Mouse (Mus musculus) MEL (cell line): ENCODE measurements at regions not wholly inside any gene's neighbourhood (a gene's known extent, or its start where the extent isn't known, plus 50 kb on each side); places are given as distances from the start of the nearest gene placed in this dataset.

ENCODE experiments used
- DNase-seq: peaks from one replicate; pipeline ENCODE4 v3.0.0; 2011; ENCODE audit warnings: low read depth, low spot score
- H3K27ac ChIP-seq: 2 replicates; pipeline ENCODE4 v1.5.1; 2012; ENCODE audit warnings: low read depth, mild to moderate bottlenecking, control low read depth, low read length, moderate library complexity; ENCODE audit not compliant: control insufficient read depth
- H3K27me3 ChIP-seq, 2 experiments: fragments of 150-350 bp in 1 of 2; sonication (generic) in 1 of 2; 2 replicates each; pipeline ENCODE4 v1.6.1; 2012; ENCODE audit warnings: low read length in 2 of 2, mild to moderate bottlenecking in 2 of 2, improper control_type of control experiment in 1 of 2, moderate library complexity in 1 of 2; ENCODE audit not compliant: insufficient read depth in 2 of 2, control insufficient read depth in 1 of 2
- H3K36me3 ChIP-seq, 2 experiments: 2 replicates each; pipeline ENCODE4 v1.6.1; 2012 to 2014; ENCODE audit warnings: low read length in 2 of 2, improper control_type of control experiment in 1 of 2, inconsistent platforms in 1 of 2, mild to moderate bottlenecking in 1 of 2; ENCODE audit not compliant: insufficient read depth in 2 of 2, control insufficient read depth in 1 of 2
- H3K4me1 ChIP-seq, 2 experiments: fragments of 150-350 bp in 1 of 2; sonication (generic) in 1 of 2; 2 replicates each; pipeline ENCODE4 v1.6.1; 2012; ENCODE audit warnings: low read length in 2 of 2, improper control_type of control experiment in 1 of 2, mild to moderate bottlenecking in 1 of 2; ENCODE audit not compliant: insufficient read depth in 2 of 2, control insufficient read depth in 1 of 2
- H3K4me3 ChIP-seq, 2 experiments: fragments of 150-350 bp in 1 of 2; sonication (generic) in 1 of 2; 2 replicates each; pipeline ENCODE4 v1.5.1; 2012; ENCODE audit warnings: low read depth in 2 of 2, low read length in 2 of 2, mild to moderate bottlenecking in 2 of 2, moderate library complexity in 2 of 2, control low read depth in 1 of 2, improper control_type of control experiment in 1 of 2; ENCODE audit not compliant: control insufficient read depth in 1 of 2, insufficient read depth in 1 of 2
- H3K79me2 ChIP-seq: 2 replicates; pipeline ENCODE4 v1.6.1; 2012; ENCODE audit warnings: mild to moderate bottlenecking, low read length, moderate library complexity; ENCODE audit not compliant: control insufficient read depth, poor library complexity, insufficient read depth
- H3K9ac ChIP-seq: 2 replicates; pipeline ENCODE4 v1.6.1; 2012; ENCODE audit warnings: low read depth, mild to moderate bottlenecking, control low read depth, low read length, moderate library complexity; ENCODE audit not compliant: control insufficient read depth, poor library complexity, severe bottlenecking
- H3K9me3 ChIP-seq: fragments of 150-350 bp; sonication (generic); replicated peaks from 2 replicates; pipeline ENCODE4 v1.6.1; 2012; ENCODE audit warnings: mild to moderate bottlenecking, low read length, improper control_type of control experiment, moderate library complexity; ENCODE audit not compliant: insufficient read depth
- CHD2 ChIP-seq: IDR thresholded peaks from 2 replicates; pipeline ENCODE4 v1.6.1; 2011; ENCODE audit warnings: low read length, improper control_type of control experiment
- E2F4 ChIP-seq: IDR thresholded peaks from 2 replicates; pipeline ENCODE4 v1.6.1; 2011; ENCODE audit warnings: low read depth, low read length, improper control_type of control experiment, borderline replicate concordance
- ELF1 ChIP-seq: IDR thresholded peaks from 2 replicates; pipeline ENCODE4 v1.6.1; 2014; ENCODE audit warnings: low read depth, mild to moderate bottlenecking, inconsistent platforms, low read length, improper control_type of control experiment, moderate library complexity
- EP300 ChIP-seq, 2 experiments: IDR thresholded peaks; 2 replicates each; pipeline ENCODE4 v1.6.1; 2011; ENCODE audit warnings: improper control_type of control experiment in 2 of 2, low read length in 2 of 2, low read depth in 1 of 2, mild to moderate bottlenecking in 1 of 2
- ETS1 ChIP-seq: IDR thresholded peaks from 2 replicates; pipeline ENCODE4 v1.6.1; 2012; ENCODE audit warnings: low read depth, mild to moderate bottlenecking, inconsistent platforms, low read length, improper control_type of control experiment, moderate library complexity
- GABPA ChIP-seq: IDR thresholded peaks from 2 replicates; pipeline ENCODE4 v1.6.1; 2012; ENCODE audit warnings: low read depth, mild to moderate bottlenecking, inconsistent platforms, low read length, improper control_type of control experiment, moderate library complexity
- KAT2A ChIP-seq: conservative IDR thresholded peaks from 2 replicates; pipeline ENCODE4 v1.6.1; 2012; ENCODE audit warnings: low read depth, low read length, improper control_type of control experiment, inconsistent platforms
- MAFK ChIP-seq: IDR thresholded peaks from 2 replicates; pipeline ENCODE4 v1.6.1; 2011; ENCODE audit warnings: low read depth, mild to moderate bottlenecking, low read length, improper control_type of control experiment, borderline replicate concordance
- MEF2A ChIP-seq: IDR thresholded peaks from 2 replicates; pipeline ENCODE4 v1.6.1; 2014; ENCODE audit warnings: low read depth, mild to moderate bottlenecking, inconsistent platforms, low read length, improper control_type of control experiment; ENCODE audit not compliant: poor library complexity, insufficient replicate concordance, severe bottlenecking; ENCODE audit errors: extremely low read depth
- MYB ChIP-seq: IDR thresholded peaks from 2 replicates; pipeline ENCODE4 v1.6.1; 2011; ENCODE audit warnings: mild to moderate bottlenecking, low read depth, low read length, improper control_type of control experiment
- MYC ChIP-seq: IDR thresholded peaks from 2 replicates; pipeline ENCODE4 v1.6.1; 2011; ENCODE audit warnings: low read depth, mild to moderate bottlenecking, low read length, improper control_type of control experiment, moderate library complexity
- RAD21 ChIP-seq: IDR thresholded peaks from 2 replicates; pipeline ENCODE4 v1.6.1; 2011; ENCODE audit warnings: mild to moderate bottlenecking, low read depth, low read length, improper control_type of control experiment
- RCOR1 ChIP-seq: IDR thresholded peaks from 2 replicates; pipeline ENCODE4 v1.6.1; 2012; ENCODE audit warnings: low read depth, mild to moderate bottlenecking, inconsistent platforms, low read length, improper control_type of control experiment
- SIN3A ChIP-seq: IDR thresholded peaks from 2 replicates; pipeline ENCODE4 v1.6.1; 2012; ENCODE audit warnings: low read length, improper control_type of control experiment, inconsistent platforms
- TCF12 ChIP-seq: IDR thresholded peaks from 2 replicates; pipeline ENCODE4 v1.6.1; 2014; ENCODE audit warnings: low read depth, mild to moderate bottlenecking, inconsistent platforms, low read length, improper control_type of control experiment, moderate library complexity
- USF1 ChIP-seq: IDR thresholded peaks from 2 replicates; pipeline ENCODE4 v1.6.1; 2014; ENCODE audit warnings: low read depth, mild to moderate bottlenecking, inconsistent platforms, low read length, improper control_type of control experiment, moderate library complexity
- USF2 ChIP-seq, 2 experiments: IDR thresholded peaks; 2 replicates each; pipeline ENCODE4 v1.6.1; 2011 to 2012; ENCODE audit warnings: improper control_type of control experiment in 2 of 2, low read length in 2 of 2, borderline replicate concordance in 1 of 2, inconsistent platforms in 1 of 2, low read depth in 1 of 2, mild to moderate bottlenecking in 1 of 2; ENCODE audit not compliant: insufficient read depth in 1 of 2

GRCm38 (mm10) chr4:55203731-55204710 lies 145.8 kb upstream of the Rad23b start:
- no peaks in the 10 kb centered on the region for H3K79me2 ChIP-seq
- no peaks in the 10 kb centered on the region for H3K9me3 ChIP-seq
- no peaks in the 10 kb centered on the region for H3K36me3 ChIP-seq
- no peak overlapping the region for H3K4me3 ChIP-seq
- no peak for DNase-seq
- TF ChIP-seq RAD21 (no peak), TCF12 (no peak), MYB (no peak), EP300 (IDR thresholded peaks at IDR 0.05; ENCODE audit: low read depth in 1 of 2, low read length in 2 of 2) (no peak)
- no peaks in the 10 kb centered on the region for H3K4me1 ChIP-seq
- no peak overlapping the region for H3K9ac ChIP-seq
- H3K27ac ChIP-seq: no peak overlapping the region
- H3K27me3 ChIP-seq: no peaks in the 10 kb centered on the region

GRCm38 (mm10) chr4:55206226-55206625 lies 143.6 kb upstream of the Rad23b start:
- Histone ChIP-seq H3K79me2 (no peaks in the 10 kb centered on the region), H3K27ac (no peak overlapping the region), H3K9me3 (no peaks in the 10 kb centered on the region), H3K4me1 (no peaks in the 10 kb centered on the region), H3K9ac (no peak overlapping the region), H3K4me3 (no peak overlapping the region), H3K36me3 (no peaks in the 10 kb centered on the region), H3K27me3 (no peaks in the 10 kb centered on the region)
- TF ChIP-seq EP300 (IDR thresholded peaks at IDR 0.05; ENCODE audit: low read depth in 1 of 2, low read length in 2 of 2) (no peak), ETS1 (no peak), USF2 (IDR thresholded peaks at IDR 0.05; ENCODE audit: borderline replicate concordance in 1 of 2, insufficient read depth in 1 of 2, low read depth in 1 of 2, low read length in 2 of 2) (no peak), RCOR1 (no peak), RAD21 (no peak), ELF1 (no peak), MAFK (no peak), E2F4 (no peak), MYC (no peak), SIN3A (no peak), MEF2A (no peak), USF1 (no peak), GABPA (no peak), KAT2A (no peak), CHD2 (no peak)
- no peak for DNase-seq
